Mouse (Mus musculus) MEL (cell line): Measurements from ENCODE around the gene Galt. TPM values are rescaled to one million over a fixed set of nuclear protein-coding genes. Genes with fewer than 3 reads are reported as not detected.

Source experiments
- DNase-seq: peaks from one replicate; pipeline ENCODE4 v3.0.0; 2011; ENCODE audit warnings: low read depth, low spot score
- H3K27ac ChIP-seq: 2 replicates; pipeline ENCODE4 v1.5.1; 2012; ENCODE audit warnings: low read depth, mild to moderate bottlenecking, control low read depth, low read length, moderate library complexity; ENCODE audit not compliant: control insufficient read depth
- H3K27me3 ChIP-seq, 2 experiments: fragments of 150-350 bp in 1 of 2; sonication (generic) in 1 of 2; 2 replicates each; pipeline ENCODE4 v1.6.1; 2012; ENCODE audit warnings: low read length in 2 of 2, mild to moderate bottlenecking in 2 of 2, improper control_type of control experiment in 1 of 2, moderate library complexity in 1 of 2; ENCODE audit not compliant: insufficient read depth in 2 of 2, control insufficient read depth in 1 of 2
- H3K36me3 ChIP-seq, 2 experiments: 2 replicates each; pipeline ENCODE4 v1.6.1; 2012 to 2014; ENCODE audit warnings: low read length in 2 of 2, improper control_type of control experiment in 1 of 2, inconsistent platforms in 1 of 2, mild to moderate bottlenecking in 1 of 2; ENCODE audit not compliant: insufficient read depth in 2 of 2, control insufficient read depth in 1 of 2
- H3K4me1 ChIP-seq, 2 experiments: fragments of 150-350 bp in 1 of 2; sonication (generic) in 1 of 2; 2 replicates each; pipeline ENCODE4 v1.6.1; 2012; ENCODE audit warnings: low read length in 2 of 2, improper control_type of control experiment in 1 of 2, mild to moderate bottlenecking in 1 of 2; ENCODE audit not compliant: insufficient read depth in 2 of 2, control insufficient read depth in 1 of 2
- H3K4me3 ChIP-seq, 2 experiments: fragments of 150-350 bp in 1 of 2; sonication (generic) in 1 of 2; 2 replicates each; pipeline ENCODE4 v1.5.1; 2012; ENCODE audit warnings: low read depth in 2 of 2, low read length in 2 of 2, mild to moderate bottlenecking in 2 of 2, moderate library complexity in 2 of 2, control low read depth in 1 of 2, improper control_type of control experiment in 1 of 2; ENCODE audit not compliant: control insufficient read depth in 1 of 2, insufficient read depth in 1 of 2
- H3K79me2 ChIP-seq: 2 replicates; pipeline ENCODE4 v1.6.1; 2012; ENCODE audit warnings: mild to moderate bottlenecking, low read length, moderate library complexity; ENCODE audit not compliant: control insufficient read depth, poor library complexity, insufficient read depth
- H3K9ac ChIP-seq: 2 replicates; pipeline ENCODE4 v1.6.1; 2012; ENCODE audit warnings: low read depth, mild to moderate bottlenecking, control low read depth, low read length, moderate library complexity; ENCODE audit not compliant: control insufficient read depth, poor library complexity, severe bottlenecking
- H3K9me3 ChIP-seq: fragments of 150-350 bp; sonication (generic); replicated peaks from 2 replicates; pipeline ENCODE4 v1.6.1; 2012; ENCODE audit warnings: mild to moderate bottlenecking, low read length, improper control_type of control experiment, moderate library complexity; ENCODE audit not compliant: insufficient read depth
- BHLHE40 ChIP-seq: IDR thresholded peaks from 2 replicates; pipeline ENCODE4 v1.6.1; 2012; ENCODE audit warnings: low read depth, mild to moderate bottlenecking, inconsistent platforms, low read length, improper control_type of control experiment, borderline replicate concordance
- CHD1 ChIP-seq: IDR thresholded peaks from 2 replicates; pipeline ENCODE4 v1.6.1; 2012; ENCODE audit warnings: low read depth, mild to moderate bottlenecking, inconsistent platforms, low read length, improper control_type of control experiment
- ELF1 ChIP-seq: IDR thresholded peaks from 2 replicates; pipeline ENCODE4 v1.6.1; 2014; ENCODE audit warnings: low read depth, mild to moderate bottlenecking, inconsistent platforms, low read length, improper control_type of control experiment, moderate library complexity
- GABPA ChIP-seq: IDR thresholded peaks from 2 replicates; pipeline ENCODE4 v1.6.1; 2012; ENCODE audit warnings: low read depth, mild to moderate bottlenecking, inconsistent platforms, low read length, improper control_type of control experiment, moderate library complexity
- HCFC1 ChIP-seq: IDR thresholded peaks from 2 replicates; pipeline ENCODE4 v1.6.1; 2012; ENCODE audit warnings: low read depth, mild to moderate bottlenecking, inconsistent platforms, low read length, improper control_type of control experiment, moderate library complexity
- JUND ChIP-seq: IDR thresholded peaks from 2 replicates; pipeline ENCODE4 v1.6.1; 2011; ENCODE audit warnings: low read depth, mild to moderate bottlenecking, improper control_type of control experiment, low read length
- KAT2A ChIP-seq: conservative IDR thresholded peaks from 2 replicates; pipeline ENCODE4 v1.6.1; 2012; ENCODE audit warnings: low read depth, low read length, improper control_type of control experiment, inconsistent platforms
- MAZ ChIP-seq: IDR thresholded peaks from 2 replicates; pipeline ENCODE4 v1.6.1; 2012; ENCODE audit warnings: low read depth, mild to moderate bottlenecking, inconsistent platforms, low read length, improper control_type of control experiment
- MXI1 ChIP-seq: IDR thresholded peaks from 2 replicates; pipeline ENCODE4 v1.6.1; 2011; ENCODE audit warnings: mild to moderate bottlenecking, low read depth, low read length, improper control_type of control experiment
- MYB ChIP-seq: IDR thresholded peaks from 2 replicates; pipeline ENCODE4 v1.6.1; 2011; ENCODE audit warnings: mild to moderate bottlenecking, low read depth, low read length, improper control_type of control experiment
- MYC ChIP-seq: IDR thresholded peaks from 2 replicates; pipeline ENCODE4 v1.6.1; 2011; ENCODE audit warnings: low read depth, mild to moderate bottlenecking, low read length, improper control_type of control experiment, moderate library complexity
- NELFE ChIP-seq: IDR thresholded peaks from 2 replicates; pipeline ENCODE4 v1.6.1; 2011; ENCODE audit warnings: low read depth, low read length, improper control_type of control experiment
- POLR2AphosphoS2 ChIP-seq: IDR thresholded peaks from 2 replicates; pipeline ENCODE4 v1.6.1; 2011; ENCODE audit warnings: low read length, improper control_type of control experiment
- POLR2AphosphoS5 ChIP-seq: IDR thresholded peaks from 2 replicates; pipeline ENCODE4 v1.6.1; 2012; ENCODE audit warnings: low read depth, borderline replicate concordance, mild to moderate bottlenecking, inconsistent platforms, low read length, moderate library complexity, mixed read lengths
- RAD21 ChIP-seq: IDR thresholded peaks from 2 replicates; pipeline ENCODE4 v1.6.1; 2011; ENCODE audit warnings: mild to moderate bottlenecking, low read depth, low read length, improper control_type of control experiment
- RCOR1 ChIP-seq: IDR thresholded peaks from 2 replicates; pipeline ENCODE4 v1.6.1; 2012; ENCODE audit warnings: low read depth, mild to moderate bottlenecking, inconsistent platforms, low read length, improper control_type of control experiment
- SIN3A ChIP-seq: IDR thresholded peaks from 2 replicates; pipeline ENCODE4 v1.6.1; 2012; ENCODE audit warnings: low read length, improper control_type of control experiment, inconsistent platforms
- TAL1 ChIP-seq: IDR thresholded peaks from 2 replicates; pipeline ENCODE4 v1.6.1; 2012; ENCODE audit warnings: mild to moderate bottlenecking, inconsistent platforms, low read length, moderate library complexity, mixed read lengths
- TBP ChIP-seq: IDR thresholded peaks from 2 replicates; pipeline ENCODE4 v1.8.0; 2011; ENCODE audit warnings: low read depth, low read length, improper control_type of control experiment
- USF2 ChIP-seq, 2 experiments: IDR thresholded peaks; 2 replicates each; pipeline ENCODE4 v1.6.1; 2011 to 2012; ENCODE audit warnings: improper control_type of control experiment in 2 of 2, low read length in 2 of 2, borderline replicate concordance in 1 of 2, inconsistent platforms in 1 of 2, low read depth in 1 of 2, mild to moderate bottlenecking in 1 of 2; ENCODE audit not compliant: insufficient read depth in 1 of 2
- ZC3H11A ChIP-seq: IDR thresholded peaks from 2 replicates; pipeline ENCODE4 v1.6.1; 2012; ENCODE audit warnings: low read depth, mild to moderate bottlenecking, inconsistent platforms, low read length, improper control_type of control experiment
- ZNF384 ChIP-seq: IDR thresholded peaks from 2 replicates; pipeline ENCODE4 v1.6.1; 2012; ENCODE audit warnings: low read depth, mild to moderate bottlenecking, inconsistent platforms, low read length, improper control_type of control experiment
- polyA plus RNA-seq, 2 experiments: library from polyadenylated mRNA; stranded (reverse) in 1 of 2; unstranded in 1 of 2; fragments of >175 nt in 1 of 2; fragments of >200 nt in 1 of 2; gene quantifications; 2 replicates each; pipeline versions ENCODE4 v1.2.1 to v1.2.4; 2012; ENCODE audit warnings: low replicate concordance in 2 of 2, low read depth in 1 of 2; ENCODE audit not compliant: insufficient read length in 2 of 2, insufficient read depth in 1 of 2, missing spikeins in 1 of 2
- total RNA-seq: library from RNA; depleted of rRNA; stranded (reverse); fragments of 300-350 nt; gene quantifications from 2 replicates; pipeline ENCODE4 v1.2.3, GENCODE M21; 2012

Gene Galt
- total and polyA plus RNA-seq, 3 experiments = 26.5 to 31.9 TPM; not detected in 1

- Histone ChIP-seq H3K9me3 (no peaks in the 10 kb centered on the region), H3K9ac (peak overlapping the region; percentile 96; the same call in 1 of the 2 replicates), H3K79me2 (peaks cover 19% of the 10 kb centered on the region), H3K27me3 (no peaks in the 10 kb centered on the region), H3K4me3 (peak overlapping the region in 1 of 2 experiments; percentile 97; a peak in 1 of 4 replicates), H3K27ac (no peak overlapping the region), H3K36me3 (no peaks in the 10 kb centered on the region; a peak in 1 of 4 replicates), H3K4me1 (peaks cover 0 to 10% of the 10 kb centered on the region in 2 experiments; a peak in 2 of 4 replicates)
- no peak for DNase-seq
- TF ChIP-seq ZC3H11A = no peak
- no peak for TF ChIP-seq KAT2A
- no peak for TF ChIP-seq JUND
- no peak for TF ChIP-seq POLR2AphosphoS5
- TF ChIP-seq MAZ = no peak
- TF ChIP-seq SIN3A = no peak
- TF ChIP-seq NELFE = no peak
- TF ChIP-seq TAL1 = no peak
- TF ChIP-seq USF2 (IDR thresholded peaks at IDR 0.05; ENCODE audit: borderline replicate concordance in 1 of 2, insufficient read depth in 1 of 2, low read depth in 1 of 2, low read length in 2 of 2) = no peak
- TF ChIP-seq CHD1 = no peak
- TF ChIP-seq RAD21 = no peak
- no peak for TF ChIP-seq MXI1
- no peak for TF ChIP-seq BHLHE40
- no peak for TF ChIP-seq ZNF384
- TF ChIP-seq ELF1 = no peak
- no peak for TF ChIP-seq RCOR1
- no peak for TF ChIP-seq MYC
- no peak for TF ChIP-seq GABPA
Measured at GRCm38 (mm10) chr4:41711705-41712375, 43.2 kb upstream of the Galt start.

- TF ChIP-seq KAT2A (no peak), SIN3A (no peak), POLR2AphosphoS2 (no peak), MYB (no peak), GABPA (no peak), HCFC1 (no peak), TBP (no peak)
- H3K27me3 ChIP-seq = no peaks in the 10 kb centered on the region
- no peaks in the 10 kb centered on the region; a peak in 1 of 4 replicates for H3K36me3 ChIP-seq
- H3K79me2 ChIP-seq = peaks cover 19% of the 10 kb centered on the region
- peak overlapping the region; percentile 61 for H3K27ac ChIP-seq
- H3K4me3 ChIP-seq = peak overlapping the region; percentile 90 to 97
- peak overlapping the region; percentile 96 for H3K9ac ChIP-seq
- DNase-seq = no peak
- no peaks in the 10 kb centered on the region for H3K9me3 ChIP-seq
- peaks cover 0 to 10% of the 10 kb centered on the region in 2 experiments; a peak in 2 of 4 replicates for H3K4me1 ChIP-seq
Measured at GRCm38 (mm10) chr4:41712421-41713196, 42.4 kb upstream of the Galt start.
